Mouse (Mus musculus) spleen, adult 2 months (tissue): ENCODE results near the gene Hipk3. TPM values are rescaled to one million over a fixed set of nuclear protein-coding genes. Genes with fewer than 3 reads are reported as not detected.

ENCODE experiments used
- DNase-seq, 2 experiments: peaks; one replicate each; pipeline versions ENCODE4 v3.0.0 to v3.0.0-alpha.2; 2012 to 2021; ENCODE audit warnings: low spot score in 2 of 2, low read depth in 1 of 2
- H3K27ac ChIP-seq: fragments of 200-500 bp; 2 replicates; pipeline ENCODE4 v1.5.1; 2012; ENCODE audit warnings: low read length, inconsistent platforms; ENCODE audit not compliant: insufficient read depth
- H3K27me3 ChIP-seq: fragments of 200-500 bp; 2 replicates; pipeline ENCODE4 v1.6.1; 2012; ENCODE audit warnings: mild to moderate bottlenecking, moderate library complexity, low read length, inconsistent platforms; ENCODE audit not compliant: control insufficient read depth, insufficient read depth
- H3K36me3 ChIP-seq: fragments of 200-500 bp; 2 replicates; pipeline ENCODE4 v1.6.1; 2012; ENCODE audit warnings: mild to moderate bottlenecking, low read length, inconsistent platforms; ENCODE audit not compliant: control insufficient read depth, insufficient read depth
- H3K4me1 ChIP-seq: fragments of 200-500 bp; 2 replicates; pipeline ENCODE4 v1.6.1; 2011; ENCODE audit warnings: inconsistent platforms; ENCODE audit not compliant: control insufficient read depth, insufficient read depth, insufficient read length
- H3K4me3 ChIP-seq: fragments of 200-500 bp; 2 replicates; pipeline ENCODE4 v1.5.1; 2011; ENCODE audit warnings: mild to moderate bottlenecking, inconsistent platforms; ENCODE audit not compliant: insufficient read depth, insufficient read length; ENCODE audit errors: extremely low read depth
- CTCF ChIP-seq: fragments of 200-500 bp; IDR thresholded peaks from 2 replicates; pipeline ENCODE4 v1.5.1; 2011; ENCODE audit warnings: mild to moderate bottlenecking, inconsistent platforms; ENCODE audit not compliant: insufficient read depth, insufficient read length, insufficient replicate concordance; ENCODE audit errors: extremely low read depth
- POLR2A ChIP-seq: fragments of 200-500 bp; IDR thresholded peaks from 2 replicates; pipeline ENCODE4 v1.6.1; 2011; ENCODE audit warnings: low read depth, low read length, inconsistent platforms
- WGBS: fragments of 180-500 bp; shearing (Covaris S2); methylation state at CpG from one replicate; pipeline ENCODE4 v1.1.7; 2018; 5-methylcytosine and 5-hydroxymethylcytosine counted together
- polyA plus RNA-seq: library from polyadenylated mRNA; depleted of rRNA; stranded (reverse); fragments of >200 nt; gene quantifications from 2 replicates; pipeline ENCODE4 v1.2.3, GENCODE M21; 2012

Gene Hipk3
- polyA plus RNA-seq, 1 experiment, result 14.5 TPM

DNA sequence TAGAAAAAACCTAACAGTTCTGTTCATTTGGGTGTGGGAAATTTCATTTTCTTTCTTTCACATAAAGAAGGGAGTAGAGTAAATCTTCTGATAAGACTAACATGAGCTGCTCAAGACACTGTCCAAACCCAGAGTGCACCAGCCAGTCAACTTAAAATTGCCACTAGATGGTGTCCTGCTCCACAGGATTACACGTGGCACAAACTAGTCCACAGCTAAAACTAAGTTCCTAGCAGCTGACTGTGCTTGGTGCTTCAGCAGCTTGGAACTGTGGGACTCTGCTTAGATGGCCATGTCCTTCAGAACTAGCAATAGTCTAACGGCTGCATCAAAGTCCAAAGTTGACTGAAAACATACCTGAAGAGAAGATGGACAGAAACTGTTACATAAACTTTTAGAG lies 49.5 kb downstream of the Hipk3 start:
- Histone ChIP-seq H3K27me3 (no peaks in the 10 kb centered on the region), H3K4me1 (no peaks in the 10 kb centered on the region), H3K36me3 (peaks cover 5% of the 10 kb centered on the region; the same call in 1 of the 2 replicates), H3K4me3 (no peak overlapping the region), H3K27ac (no peak overlapping the region)
- TF ChIP-seq CTCF (peak; percentile 61; the same call in 1 of the 2 replicates), POLR2A (no peak)
- peak; percentile 28 to 46 for DNase-seq
- 30% methylated on average over 2 of the region's 2 CpGs for WGBS

DNA sequence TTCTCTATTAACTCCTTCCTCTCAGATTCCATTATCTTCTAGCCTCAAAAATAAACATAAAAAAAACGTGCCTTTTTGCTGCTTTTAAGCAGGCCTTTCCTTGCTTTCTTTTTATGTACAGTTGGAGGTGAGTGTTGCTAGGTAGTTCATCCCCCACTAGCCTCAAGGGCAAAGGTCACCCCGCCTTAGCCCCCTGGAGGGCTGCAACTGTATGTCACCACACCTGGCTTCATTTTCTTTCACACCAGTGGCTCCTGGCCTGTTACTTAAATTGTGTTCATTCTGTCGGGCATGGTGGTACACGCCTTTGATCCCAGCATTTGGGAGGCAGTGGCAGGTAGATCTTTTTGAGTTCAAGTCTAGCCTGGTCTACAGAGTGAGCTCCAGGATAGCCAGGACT lies 51.9 kb downstream of the Hipk3 start:
- 90% methylated on average over 4 of the region's 4 CpGs for WGBS
- no peaks in the 10 kb centered on the region for H3K4me1 ChIP-seq
- H3K4me3 ChIP-seq, result no peak overlapping the region
- DNase-seq, result no peak
- TF ChIP-seq POLR2A, result no peak
- no peak for TF ChIP-seq CTCF
- peaks cover 17% of the 10 kb centered on the region for H3K36me3 ChIP-seq
- H3K27ac ChIP-seq, result no peak overlapping the region
- H3K27me3 ChIP-seq, result no peaks in the 10 kb centered on the region

DNA sequence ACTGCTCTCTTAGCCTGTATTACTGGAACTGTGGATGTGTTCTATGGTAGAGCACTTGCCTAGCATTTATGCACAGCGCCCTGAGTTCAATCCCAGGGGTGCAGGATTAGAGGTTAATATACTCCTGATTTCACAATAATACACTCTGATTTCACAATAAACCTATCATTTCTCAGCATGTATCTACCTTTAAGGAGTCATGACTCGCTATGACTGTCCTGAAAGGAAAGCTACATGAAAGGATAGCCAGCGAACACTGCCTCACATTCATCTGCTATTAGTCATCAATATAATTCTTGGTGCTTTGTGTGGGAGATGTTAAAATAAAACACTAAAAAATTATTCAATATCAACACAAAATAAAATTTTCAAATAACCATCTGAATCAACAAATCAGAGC lies 58.0 kb downstream of the Hipk3 start:
- H3K4me3 ChIP-seq, result no peak overlapping the region
- DNase-seq, result no peak
- WGBS, result 92% methylated on average over 3 of the region's 3 CpGs
- peaks cover 45% of the 10 kb centered on the region for H3K36me3 ChIP-seq
- no peaks in the 10 kb centered on the region for H3K4me1 ChIP-seq
- H3K27ac ChIP-seq, result no peak overlapping the region
- TF ChIP-seq CTCF (no peak), POLR2A (no peak)
- no peaks in the 10 kb centered on the region for H3K27me3 ChIP-seq

DNA sequence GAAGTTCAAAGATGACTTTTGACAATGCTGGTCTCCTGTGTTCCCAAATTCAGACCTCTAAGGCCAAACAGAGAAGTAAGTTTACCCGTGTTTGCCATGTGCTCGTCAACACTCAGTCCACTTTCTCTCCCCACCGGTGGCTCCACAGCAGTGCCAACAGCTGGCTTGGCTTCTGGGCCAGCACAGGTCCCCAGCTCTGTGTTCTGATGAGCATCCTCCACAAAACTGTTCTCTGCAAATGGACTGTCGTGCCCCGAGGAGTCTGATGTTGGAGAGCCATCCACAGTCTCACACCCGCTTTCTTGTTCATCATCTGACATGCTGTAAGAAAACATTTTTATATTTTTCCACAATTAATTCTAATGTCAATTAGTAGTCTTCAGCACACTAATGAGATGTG lies 63.2 kb downstream of the Hipk3 start:
- no peak for DNase-seq
- Histone ChIP-seq H3K27me3 (no peaks in the 10 kb centered on the region), H3K36me3 (peaks cover 37% of the 10 kb centered on the region), H3K4me3 (no peak overlapping the region), H3K4me1 (no peaks in the 10 kb centered on the region), H3K27ac (no peak overlapping the region)
- WGBS, result 91% methylated on average over 6 of the region's 6 CpGs
- TF ChIP-seq CTCF (no peak), POLR2A (no peak)

DNA sequence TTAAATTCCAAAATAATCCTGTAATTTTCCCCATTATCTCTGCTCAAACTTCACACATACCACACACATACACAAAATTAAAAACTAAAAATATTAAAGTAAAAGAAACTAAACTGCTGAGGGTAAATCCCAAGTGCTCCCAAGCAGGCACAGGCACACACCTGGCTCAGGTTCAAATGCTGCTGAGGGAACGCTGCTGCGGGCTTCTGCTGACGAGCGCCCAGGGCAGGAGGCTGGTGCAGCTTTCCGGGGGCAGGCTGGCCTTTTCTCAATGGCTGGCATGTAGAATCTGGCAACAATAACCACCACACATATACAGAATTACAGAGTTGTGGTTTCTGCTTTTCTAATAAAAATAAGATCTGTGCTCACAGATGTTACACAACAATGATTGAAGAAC lies 63.7 kb downstream of the Hipk3 start:
- Histone ChIP-seq H3K27ac (no peak overlapping the region), H3K27me3 (no peaks in the 10 kb centered on the region), H3K36me3 (peaks cover 34% of the 10 kb centered on the region), H3K4me3 (no peak overlapping the region), H3K4me1 (no peaks in the 10 kb centered on the region)
- whole genome bisulfite sequencing, result 96% methylated on average over 5 of the region's 5 CpGs
- no peak for DNase-seq
- TF ChIP-seq CTCF (no peak), POLR2A (no peak)

DNA sequence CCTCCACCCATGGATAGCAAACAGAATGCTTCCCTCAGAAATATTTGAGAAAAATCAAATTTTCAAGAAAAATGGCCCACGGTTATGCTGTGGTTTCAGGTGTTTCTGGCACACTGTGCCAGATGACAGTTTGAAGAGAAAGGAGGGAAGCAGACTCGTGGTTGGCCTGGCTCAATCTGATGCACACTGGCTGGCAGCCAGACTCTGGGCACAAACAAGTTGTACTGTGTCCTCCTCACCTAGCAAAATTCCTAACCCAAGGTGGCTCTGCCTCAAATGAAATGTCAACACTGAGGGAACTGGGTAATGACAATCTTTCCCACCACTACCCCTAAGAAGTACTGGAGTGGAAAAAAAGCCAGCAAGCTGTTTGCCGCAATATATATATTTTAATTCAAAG lies 68.1 kb downstream of the Hipk3 start:
- Histone ChIP-seq H3K27me3 (no peaks in the 10 kb centered on the region), H3K36me3 (peaks cover 12% of the 10 kb centered on the region), H3K27ac (no peak overlapping the region), H3K4me1 (no peaks in the 10 kb centered on the region), H3K4me3 (no peak overlapping the region)
- WGBS, result 55% methylated on average over 3 of the region's 3 CpGs
- TF ChIP-seq POLR2A (no peak), CTCF (no peak)
- DNase-seq, result no peak

DNA sequence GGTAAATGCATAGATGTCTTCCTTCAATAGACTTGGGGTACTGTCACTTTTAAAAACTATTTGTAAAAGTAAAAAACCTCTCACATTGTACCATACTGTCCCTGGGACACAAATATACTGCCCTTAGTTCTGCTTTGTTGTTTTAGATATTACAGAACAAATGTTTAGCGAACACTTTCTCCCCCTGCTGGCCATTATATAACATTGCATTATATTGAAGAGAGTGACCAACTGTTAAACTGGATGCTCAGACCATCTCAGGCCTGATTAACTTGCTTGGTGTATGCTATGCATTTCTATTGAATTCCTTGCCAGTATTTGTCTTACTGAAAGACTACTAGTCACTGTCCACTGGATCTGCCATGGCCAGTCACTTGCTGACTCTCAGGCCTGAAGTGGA lies 72.0 kb downstream of the Hipk3 start:
- Histone ChIP-seq H3K36me3 (no peaks in the 10 kb centered on the region; the same call in 1 of the 2 replicates), H3K27me3 (no peaks in the 10 kb centered on the region), H3K27ac (no peak overlapping the region), H3K4me1 (no peaks in the 10 kb centered on the region), H3K4me3 (no peak overlapping the region)
- TF ChIP-seq POLR2A, result no peak
- no peak for TF ChIP-seq CTCF
- peak in 1 of 2 experiments; percentile 2 for DNase-seq
- 20% methylated on average over 1 of the region's 1 CpGs for WGBS

DNA sequence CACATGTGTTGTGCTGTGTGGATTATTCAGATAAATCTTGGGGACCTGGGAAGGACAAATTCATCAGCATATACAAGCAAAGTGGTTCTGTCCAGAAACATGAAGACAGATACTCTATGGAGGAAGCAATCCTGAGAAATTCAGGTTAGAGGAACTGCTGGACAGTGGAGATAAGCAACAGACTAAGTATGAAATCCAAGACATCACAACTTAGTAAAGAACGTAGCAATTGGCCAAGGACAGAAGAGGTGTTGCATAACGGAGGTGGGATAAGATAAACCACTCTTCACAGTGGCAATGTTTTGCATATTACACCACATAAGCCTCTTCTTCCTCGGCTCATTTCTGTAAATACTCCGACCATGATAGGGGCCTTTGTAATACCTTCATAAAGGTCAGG lies 73.4 kb downstream of the Hipk3 start:
- Histone ChIP-seq H3K27ac (no peak overlapping the region), H3K4me1 (no peaks in the 10 kb centered on the region), H3K27me3 (no peaks in the 10 kb centered on the region), H3K4me3 (no peak overlapping the region), H3K36me3 (no peaks in the 10 kb centered on the region; the same call in 1 of the 2 replicates)
- 66% methylated on average over 4 of the region's 4 CpGs for WGBS
- TF ChIP-seq POLR2A (no peak), CTCF (no peak)
- DNase-seq, result no peak
